Mouse (Mus musculus) cerebellum, adult 2 months (tissue): ENCODE results near the gene Ltf.

ENCODE experiments used
- CTCF ChIP-seq: fragments of 200-500 bp; IDR thresholded peaks from 2 replicates; pipeline ENCODE4 v1.5.1; 2011; ENCODE audit warnings: low read depth, mild to moderate bottlenecking, control low read depth, low read length, moderate library complexity, borderline replicate concordance; ENCODE audit not compliant: insufficient read depth
- POLR2A ChIP-seq: fragments of 200-500 bp; IDR thresholded peaks from 2 replicates; pipeline ENCODE4 v1.6.1; 2011; ENCODE audit warnings: low read length, control low read depth, borderline replicate concordance; ENCODE audit not compliant: insufficient read depth

DNA sequence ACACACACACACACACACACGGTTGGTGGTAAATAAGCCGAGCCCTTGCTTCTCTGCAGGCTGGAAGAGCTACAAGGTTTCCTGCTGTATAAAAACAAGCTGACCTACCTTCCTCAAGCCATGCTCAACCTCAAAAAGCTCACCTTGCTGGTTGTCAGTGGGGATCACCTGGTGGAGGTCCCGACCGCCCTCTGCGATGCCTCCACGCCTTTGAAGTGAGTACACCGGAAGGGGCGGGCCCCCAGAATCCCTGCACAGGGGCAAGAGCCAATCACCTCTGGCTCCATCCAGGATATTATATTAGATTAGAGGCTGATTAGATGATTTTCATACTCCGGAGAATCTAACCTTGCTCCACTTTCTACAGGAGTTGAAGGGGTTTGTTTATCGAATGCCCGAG, 39.7 kb upstream of the Ltf start:
- no peak for TF ChIP-seq CTCF
- no peak for TF ChIP-seq POLR2A
